Mouse (Mus musculus) MEL (cell line): ENCODE measurements at regions not wholly inside any gene's neighbourhood (a gene's known extent, or its start where the extent isn't known, plus 50 kb on each side); places are given as distances from the start of the nearest gene placed in this dataset.

ENCODE experiments used
- CTCF ChIP-seq, 3 experiments: IDR thresholded peaks in 2 of 3; conservative IDR thresholded peaks in 1 of 3; 2 replicates each; pipeline ENCODE4 v1.5.1; 2011 to 2012; ENCODE audit warnings: low read length in 3 of 3, low read depth in 2 of 3, mild to moderate bottlenecking in 2 of 3, improper control_type of control experiment in 1 of 3, inconsistent platforms in 1 of 3, mixed read lengths in 1 of 3, moderate library complexity in 1 of 3; ENCODE audit not compliant: control insufficient read depth in 1 of 3, insufficient read depth in 1 of 3, poor library complexity in 1 of 3, severe bottlenecking in 1 of 3
- E2F4 ChIP-seq: IDR thresholded peaks from 2 replicates; pipeline ENCODE4 v1.6.1; 2011; ENCODE audit warnings: low read depth, low read length, improper control_type of control experiment, borderline replicate concordance
- GABPA ChIP-seq: IDR thresholded peaks from 2 replicates; pipeline ENCODE4 v1.6.1; 2012; ENCODE audit warnings: low read depth, mild to moderate bottlenecking, inconsistent platforms, low read length, improper control_type of control experiment, moderate library complexity
- MAX ChIP-seq: IDR thresholded peaks from 2 replicates; pipeline ENCODE4 v1.6.1; 2011; ENCODE audit warnings: low read length, improper control_type of control experiment
- MAZ ChIP-seq: IDR thresholded peaks from 2 replicates; pipeline ENCODE4 v1.6.1; 2012; ENCODE audit warnings: low read depth, mild to moderate bottlenecking, inconsistent platforms, low read length, improper control_type of control experiment
- POLR2A ChIP-seq, 2 experiments: IDR thresholded peaks; 2 replicates each; pipeline ENCODE4 v1.6.1; 2011 to 2012; ENCODE audit warnings: low read length in 2 of 2, mild to moderate bottlenecking in 2 of 2, control low read depth in 1 of 2, improper control_type of control experiment in 1 of 2, low read depth in 1 of 2, moderate library complexity in 1 of 2; ENCODE audit not compliant: control insufficient read depth in 1 of 2, insufficient read depth in 1 of 2, poor library complexity in 1 of 2
- SMC3 ChIP-seq: IDR thresholded peaks from 2 replicates; pipeline ENCODE4 v1.6.1; 2011; ENCODE audit warnings: low read depth, low read length, improper control_type of control experiment
- TBP ChIP-seq: IDR thresholded peaks from 2 replicates; pipeline ENCODE4 v1.8.0; 2011; ENCODE audit warnings: low read depth, low read length, improper control_type of control experiment

DNA sequence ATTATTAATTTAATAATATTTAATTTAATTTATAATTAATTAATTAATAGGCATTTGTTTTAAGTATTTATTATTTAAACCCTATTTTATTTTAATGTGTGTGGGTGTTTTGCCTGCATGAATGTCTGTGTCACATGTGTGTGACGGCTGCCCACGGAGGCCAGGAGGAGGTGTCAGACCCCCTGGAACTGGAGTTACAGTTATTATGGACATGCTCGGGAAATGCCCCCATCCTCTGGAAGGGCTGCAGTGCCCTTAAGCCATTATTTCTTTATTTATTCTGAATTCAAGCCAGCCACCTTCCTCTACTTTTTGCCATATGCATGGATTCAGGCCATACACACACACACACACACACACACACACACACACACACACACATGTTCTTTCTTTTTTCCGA, 51.5 kb upstream of the Tmem252 start:
- TF ChIP-seq MAZ (no peak), GABPA (no peak), MAX (no peak), E2F4 (no peak), TBP (no peak), POLR2A (IDR thresholded peaks at IDR 0.05; ENCODE audit: control insufficient read depth in 1 of 2, insufficient read depth in 1 of 2, low read depth in 1 of 2, low read length in 2 of 2, poor library complexity in 1 of 2) (no peak), SMC3 (no peak), CTCF (IDR thresholded peaks at IDR 0.05 in 2 of 3, conservative IDR thresholded peaks at IDR 0.05 in 1 of 3; ENCODE audit: control insufficient read depth in 1 of 3, insufficient read depth in 1 of 3, low read depth in 2 of 3, low read length in 3 of 3, poor library complexity in 1 of 3, severe bottlenecking in 1 of 3) (no peak)
